Mouse (Mus musculus) C2C12 (cell line): ENCODE measurements around the gene Lmx1b. TPM values are rescaled to one million over a fixed set of nuclear protein-coding genes. Genes with fewer than 3 reads are reported as not detected.

Experiments used
- H3K27me3 ChIP-seq: one replicate; pipeline ENCODE4 v1.6.1; 2011; ENCODE audit not compliant: control insufficient read depth, insufficient read depth, insufficient read length
- H3K36me3 ChIP-seq: one replicate; pipeline ENCODE4 v1.6.1; 2011; ENCODE audit not compliant: control insufficient read depth, insufficient read depth
- H3K4me3 ChIP-seq: one replicate; pipeline ENCODE4 v1.5.1; 2011; ENCODE audit warnings: mild to moderate bottlenecking, control low read depth; ENCODE audit not compliant: poor library complexity, insufficient read depth, severe bottlenecking
- H3K79me2 ChIP-seq: one replicate; pipeline ENCODE4 v1.6.1; 2011; ENCODE audit not compliant: control insufficient read depth, insufficient read depth
- H3K79me3 ChIP-seq: one replicate; pipeline ENCODE4 v1.6.1; 2011; ENCODE audit warnings: low read depth, control low read depth
- H3ac ChIP-seq: one replicate; pipeline ENCODE3; 2011; ENCODE audit warnings: low read depth; ENCODE audit not compliant: control insufficient read depth, insufficient read length
- CEBPB ChIP-seq: IDR thresholded peaks from one replicate; pipeline ENCODE4 v1.6.1; 2011; ENCODE audit warnings: low read depth, mild to moderate bottlenecking, control low read depth, moderate library complexity
- CTCF ChIP-seq: IDR thresholded peaks from one replicate; pipeline ENCODE4 v1.5.1; 2011; ENCODE audit not compliant: control insufficient read depth, insufficient read depth, insufficient read length
- FOSL1 ChIP-seq: IDR thresholded peaks from one replicate; pipeline ENCODE4 v1.8.0; 2011; ENCODE audit warnings: mild to moderate bottlenecking, low read length; ENCODE audit not compliant: poor library complexity, insufficient read depth, severe bottlenecking
- MAX ChIP-seq: IDR thresholded peaks from one replicate; pipeline ENCODE4 v1.6.1; 2011; ENCODE audit warnings: mild to moderate bottlenecking, control low read depth
- MYOD1 ChIP-seq: IDR thresholded peaks from one replicate; pipeline ENCODE4 v1.6.1; 2011; ENCODE audit warnings: low read depth; ENCODE audit not compliant: control insufficient read depth, insufficient read length
- MYOG ChIP-seq: IDR thresholded peaks from one replicate; pipeline ENCODE4 v1.6.1; 2011; ENCODE audit not compliant: control insufficient read depth, insufficient read length; ENCODE audit errors: extremely low read depth
- USF1 ChIP-seq: IDR thresholded peaks from one replicate; pipeline ENCODE4 v1.6.1; 2011; ENCODE audit warnings: low read depth, mild to moderate bottlenecking, control low read depth, moderate library complexity
- polyA plus RNA-seq: library from polyadenylated mRNA; unstranded; fragments of >200 nt; fragmentation: generic; extraction: Trizol; gene quantifications from one replicate; pipeline ENCODE4 v1.2.1, GENCODE M21; 2012; ENCODE audit warnings: missing spikeins

The Lmx1b gene
- polyA plus RNA-seq, 1 experiment = not detected

- no peaks in the 10 kb centered on the region for H3K79me3 ChIP-seq
- H3ac ChIP-seq = no peak overlapping the region
- TF ChIP-seq MAX (no peak), FOSL1 (no peak), CTCF (no peak), CEBPB (no peak), MYOG (no peak), USF1 (no peak), MYOD1 (no peak)
- H3K79me2 ChIP-seq = no peaks in the 10 kb centered on the region
- peaks cover 100% of the 10 kb centered on the region for H3K27me3 ChIP-seq
- H3K4me3 ChIP-seq = no peak overlapping the region
- H3K36me3 ChIP-seq = no peaks in the 10 kb centered on the region
These were observed 7.1 kb downstream of the Lmx1b start for GRCm38 (mm10) chr2:33633237-33633636.

- peaks cover 100% of the 10 kb centered on the region for H3K27me3 ChIP-seq
- H3K4me3 ChIP-seq = no peak overlapping the region
- H3K36me3 ChIP-seq = no peaks in the 10 kb centered on the region
- H3K79me2 ChIP-seq = no peaks in the 10 kb centered on the region
- H3ac ChIP-seq = no peak overlapping the region
- no peaks in the 10 kb centered on the region for H3K79me3 ChIP-seq
- TF ChIP-seq CTCF = no peak
- no peak for TF ChIP-seq MYOD1
- TF ChIP-seq MAX = no peak
- no peak for TF ChIP-seq CEBPB
These were observed 7.7 kb downstream of the Lmx1b start for GRCm38 (mm10) chr2:33632551-33633059.

GRCm38 (mm10) chr2:33631708-33632343 is 8.5 kb downstream of the Lmx1b start:
- Histone ChIP-seq H3K4me3 (no peak overlapping the region), H3K27me3 (peaks cover 100% of the 10 kb centered on the region), H3K79me2 (no peaks in the 10 kb centered on the region), H3ac (no peak overlapping the region), H3K79me3 (no peaks in the 10 kb centered on the region), H3K36me3 (no peaks in the 10 kb centered on the region)
- TF ChIP-seq MYOD1 (no peak), CTCF (no peak), CEBPB (no peak), MYOG (no peak), MAX (no peak), USF1 (no peak), FOSL1 (no peak)

GRCm38 (mm10) chr2:33631022-33631707 is 9.1 kb downstream of the Lmx1b start:
- TF ChIP-seq FOSL1 = no peak
- no peak for TF ChIP-seq MYOD1
- TF ChIP-seq CEBPB = no peak
- no peak for TF ChIP-seq MYOG
- TF ChIP-seq CTCF = no peak
- no peak for TF ChIP-seq MAX
- TF ChIP-seq USF1 = no peak
- Histone ChIP-seq H3K27me3 (peaks cover 100% of the 10 kb centered on the region), H3K79me3 (no peaks in the 10 kb centered on the region), H3ac (no peak overlapping the region), H3K79me2 (no peaks in the 10 kb centered on the region), H3K4me3 (no peak overlapping the region), H3K36me3 (no peaks in the 10 kb centered on the region)

- peaks cover 100% of the 10 kb centered on the region for H3K27me3 ChIP-seq
- H3K36me3 ChIP-seq = no peaks in the 10 kb centered on the region
- no peak for TF ChIP-seq MYOG
- no peak for TF ChIP-seq USF1
- TF ChIP-seq MYOD1 = no peak
- no peak for TF ChIP-seq CTCF
- no peak overlapping the region for H3ac ChIP-seq
- no peaks in the 10 kb centered on the region for H3K79me3 ChIP-seq
- H3K79me2 ChIP-seq = no peaks in the 10 kb centered on the region
- no peak overlapping the region for H3K4me3 ChIP-seq
These were observed 10.0 kb downstream of the Lmx1b start for GRCm38 (mm10) chr2:33630081-33631021.
